Mouse (Mus musculus): ENCODE data around the gene Bag6. TPM values are rescaled to one million over a fixed set of nuclear protein-coding genes. Genes with fewer than 3 reads are reported as not detected.
A peak's percentile ranks its signal among the peaks of the same experiment; 100 is the strongest.
"Not testable (repeated sequence)": the region's sequence is repeated elsewhere in the genome, so short reads cannot be mapped to it uniquely, and the experiment has no call there.

Bag6 gene
- polyA plus RNA-seq, 1 experiment from 2014 or later = 56.4 TPM

DNA sequence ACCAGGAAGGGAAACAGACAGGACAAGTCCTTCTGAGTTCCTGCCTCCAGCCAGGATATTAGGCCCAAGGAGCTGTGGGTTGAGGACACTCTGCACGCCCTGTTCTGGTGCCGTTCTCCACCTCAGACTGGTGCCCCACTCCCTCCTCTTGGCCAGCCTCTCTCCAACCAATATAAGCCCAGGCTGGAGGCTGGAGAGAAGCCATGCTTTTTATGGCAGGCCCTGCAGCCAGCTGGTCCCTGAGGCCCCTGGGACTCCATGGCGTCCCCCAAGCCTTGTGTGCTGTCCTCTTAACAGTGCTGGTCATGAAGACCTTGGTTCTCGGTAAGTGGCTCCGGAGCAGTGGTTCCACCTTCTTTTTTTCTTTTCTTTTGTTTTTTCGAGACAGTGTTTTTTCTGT lies 26.9 kb upstream of the Bag6 start, which contains the start of gene Ly6g5c:
Gene Ly6g5c (plus strand): TSS at position 183 of the 400 bp plus-strand sequence.
- no peak within 1 kb of the TSS for H3K27ac ChIP-seq (ENCODE audit: low read length)
- WGBS = 77% methylated on average over 6 of the region's 6 CpGs
- H3K27me3 ChIP-seq (ENCODE audit: insufficient read depth, low read length) = no peaks in the 10 kb centered on the region
- no peak within 1 kb of the TSS for H3K4me2 ChIP-seq (replicated peaks; ENCODE audit: low read depth, low read length)
- 0 out of 2 replicates have a peak, but pooled peaks cover 4% of the 10 kb centered on the region for H3K36me3 ChIP-seq (ENCODE audit: insufficient read depth, low read length)
- H3K4me1 ChIP-seq (ENCODE audit: insufficient read depth, low read length) = peaks cover 10% of the 10 kb centered on the region
- no peaks in the 10 kb centered on the region for H3K9me3 ChIP-seq (ENCODE audit: low read length)
- no peak for ATAC-seq (ENCODE audit: low FRiP score, low TSS enrichment)
- no peak within 1 kb of the TSS for H3K4me3 ChIP-seq (ENCODE audit: low read length)
- no peak within 1 kb of the TSS for H3K9ac ChIP-seq (replicated peaks; ENCODE audit: low read length)

DNA sequence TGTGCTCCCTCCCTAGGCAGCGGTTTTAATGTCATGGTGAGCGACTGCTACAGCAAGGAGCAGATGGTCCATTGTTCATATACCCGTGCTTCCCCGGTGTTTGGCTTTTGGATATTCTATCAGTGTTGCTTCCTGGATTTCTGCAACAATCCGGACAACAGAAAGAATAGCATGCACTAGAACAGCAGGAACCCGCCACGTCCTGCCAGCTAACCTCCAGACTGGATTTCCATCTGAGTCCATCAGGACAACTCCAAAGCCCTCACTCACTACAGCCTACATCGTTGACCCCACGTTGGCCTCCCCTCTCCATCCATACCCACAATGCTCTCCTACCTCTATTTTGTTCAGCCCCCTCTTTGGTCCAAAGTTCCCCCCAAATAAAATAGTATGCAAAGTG lies 23.2 kb upstream of the Bag6 start:
- no peak for ATAC-seq (ENCODE audit: low FRiP score, low TSS enrichment)
- Histone ChIP-seq H3K9me3 (ENCODE audit: low read length) (no peaks in the 10 kb centered on the region), H3K27me3 (ENCODE audit: insufficient read depth, low read length) (no peaks in the 10 kb centered on the region), H3K27ac (ENCODE audit: low read length) (no peak overlapping the region), H3K4me2 (replicated peaks; ENCODE audit: low read depth, low read length) (no peak overlapping the region), H3K4me3 (ENCODE audit: low read length) (no peak overlapping the region), H3K9ac (replicated peaks; ENCODE audit: low read length) (no peak overlapping the region), H3K36me3 (ENCODE audit: insufficient read depth, low read length) (peaks cover 24% of the 10 kb centered on the region), H3K4me1 (ENCODE audit: insufficient read depth, low read length) (no peaks in the 10 kb centered on the region)
- WGBS = 69% methylated on average over 9 of the region's 9 CpGs

DNA sequence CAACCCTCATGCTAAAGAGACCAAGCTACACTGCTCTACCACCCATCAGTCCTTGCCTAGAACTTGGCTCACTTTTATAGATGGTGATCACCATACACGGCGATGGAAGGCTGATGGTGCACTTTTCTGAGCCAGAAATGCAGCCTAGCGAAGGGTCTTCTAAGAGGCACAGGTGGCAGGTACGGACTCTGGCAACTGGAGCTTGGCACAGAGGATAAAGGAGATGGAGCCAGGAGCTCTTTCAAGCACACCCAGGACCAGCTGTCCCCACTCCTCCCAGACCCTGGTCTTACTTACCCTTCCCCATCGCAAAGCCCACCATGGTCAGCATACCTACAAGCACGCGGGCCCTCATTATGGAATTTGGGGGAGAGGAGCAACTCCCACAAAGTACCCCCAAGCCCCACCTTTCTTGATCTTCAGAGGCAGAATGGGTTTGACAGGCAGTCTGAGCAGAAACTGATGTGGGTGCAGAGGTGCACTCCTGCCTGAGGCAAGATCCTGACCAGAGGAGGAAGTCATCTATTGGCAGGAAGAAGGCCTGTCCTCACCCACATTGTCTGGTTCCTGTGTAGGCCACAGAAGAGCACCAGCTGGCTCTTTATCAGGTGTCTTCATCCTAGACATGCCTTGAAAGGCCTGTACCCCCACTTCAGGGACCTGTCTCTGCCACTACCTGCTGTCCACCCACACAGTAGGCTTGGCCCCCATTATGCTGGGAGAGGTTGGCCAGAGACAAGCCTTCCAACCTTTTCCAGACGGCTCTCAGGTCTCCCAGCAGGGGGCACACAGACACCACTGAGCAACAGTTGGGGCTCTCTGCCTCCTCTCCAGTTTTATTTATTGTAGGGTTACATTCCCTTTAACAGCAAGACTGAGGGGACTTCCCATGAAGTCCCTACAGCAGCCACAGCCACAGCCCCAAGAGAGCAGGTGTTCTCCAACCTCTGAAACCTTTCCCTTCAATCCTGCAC lies 19.6 kb upstream of the Bag6 start, which contains the start of gene Ly6g5b:
Gene Ly6g5b (minus strand): TSS at position 383 of the 974 bp plus-strand sequence.
- H3K4me3 ChIP-seq (ENCODE audit: low read length) = no peak within 1 kb of the TSS
- H3K9ac ChIP-seq (replicated peaks; ENCODE audit: low read length) = no peak within 1 kb of the TSS
- 81% methylated on average over 8 of the region's 8 CpGs for WGBS
- no peak within 1 kb of the TSS for H3K4me2 ChIP-seq (replicated peaks; ENCODE audit: low read depth, low read length)
- peaks cover 47% of the 10 kb centered on the region for H3K36me3 ChIP-seq (ENCODE audit: insufficient read depth, low read length)
- H3K4me1 ChIP-seq (ENCODE audit: insufficient read depth, low read length) = peaks cover 8% of the 10 kb centered on the region
- H3K27me3 ChIP-seq (ENCODE audit: insufficient read depth, low read length) = no peaks in the 10 kb centered on the region
- no peaks in the 10 kb centered on the region for H3K9me3 ChIP-seq (ENCODE audit: low read length)
- ATAC-seq (ENCODE audit: low FRiP score, low TSS enrichment) = no peak
- no peak within 1 kb of the TSS for H3K27ac ChIP-seq (ENCODE audit: low read length)

- peak overlapping the region; percentile 97 for H3K9ac ChIP-seq (replicated peaks; ENCODE audit: low read length)
- peak overlapping the region; percentile 90 for H3K4me2 ChIP-seq (replicated peaks; ENCODE audit: low read depth, low read length)
- peaks cover 44% of the 10 kb centered on the region for H3K36me3 ChIP-seq (ENCODE audit: insufficient read depth, low read length)
- peaks cover 24% of the 10 kb centered on the region for H3K4me1 ChIP-seq (ENCODE audit: insufficient read depth, low read length)
- no peaks in the 10 kb centered on the region for H3K9me3 ChIP-seq (ENCODE audit: low read length)
- ATAC-seq (ENCODE audit: low FRiP score, low TSS enrichment) = peak; percentile 16
- no peaks in the 10 kb centered on the region for H3K27me3 ChIP-seq (ENCODE audit: insufficient read depth, low read length)
- H3K27ac ChIP-seq (ENCODE audit: low read length) = peak overlapping the region; percentile 81
- WGBS = under 1% methylated on average over 33 of the region's 33 CpGs
- peak overlapping the region; percentile 96 for H3K4me3 ChIP-seq (ENCODE audit: low read length)
These were observed 14.2 kb upstream of the Bag6 start for GRCm38 (mm10) chr17:35120745-35121142.

DNA sequence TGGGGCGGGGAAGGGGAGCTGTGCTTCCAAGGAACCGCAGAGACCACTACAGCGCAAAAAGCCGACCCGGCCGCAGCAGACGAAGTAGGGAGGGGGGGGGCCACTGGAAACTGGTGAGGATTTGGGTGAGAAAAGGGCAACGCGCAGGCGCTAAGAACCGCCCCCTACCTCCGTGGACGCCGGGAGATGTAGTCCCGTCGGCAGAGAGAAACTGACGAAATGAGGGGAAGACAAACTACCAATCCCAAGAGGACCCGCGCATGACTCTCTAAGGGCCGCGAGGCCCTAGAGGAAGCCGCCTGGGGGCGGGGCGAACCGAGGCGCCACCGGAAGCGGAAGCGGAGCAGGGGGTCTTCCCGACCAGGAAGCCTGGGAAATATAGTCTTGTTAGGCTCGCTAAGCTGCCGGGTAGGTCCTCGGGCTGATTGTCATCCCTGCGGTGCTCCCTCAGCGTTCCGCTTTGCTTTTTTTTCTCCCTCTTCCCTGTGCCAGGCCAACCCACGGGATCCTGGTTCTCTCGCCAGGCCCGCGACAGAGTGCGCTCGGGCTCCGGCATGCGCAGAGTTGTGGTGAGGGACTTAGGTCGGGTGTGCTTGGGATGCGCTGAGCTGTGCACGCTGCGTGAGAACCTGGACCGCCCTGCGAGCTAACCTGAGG lies 13.7 kb upstream of the Bag6 start, which contains the start of gene Gpank1:
Gene Gpank1 (plus strand): TSS at position 313 of the 657 bp plus-strand sequence.
- Histone ChIP-seq H3K4me2 (replicated peaks; ENCODE audit: low read depth, low read length) (peak within 1 kb of the TSS; percentile 90), H3K27ac (ENCODE audit: low read length) (peak within 1 kb of the TSS; percentile 85), H3K4me3 (ENCODE audit: low read length) (peak within 1 kb of the TSS; percentile 96), H3K9ac (replicated peaks; ENCODE audit: low read length) (peak within 1 kb of the TSS; percentile 97), H3K36me3 (ENCODE audit: insufficient read depth, low read length) (peaks cover 39% of the 10 kb centered on the region), H3K4me1 (ENCODE audit: insufficient read depth, low read length) (peaks cover 26% of the 10 kb centered on the region), H3K27me3 (ENCODE audit: insufficient read depth, low read length) (no peaks in the 10 kb centered on the region), H3K9me3 (ENCODE audit: low read length) (no peaks in the 10 kb centered on the region)
- peak; percentile 97 for ATAC-seq (ENCODE audit: low FRiP score, low TSS enrichment)
- WGBS = under 1% methylated on average over 50 of the region's 50 CpGs

GRCm38 (mm10) chr17:35121871-35122303 lies 13.1 kb upstream of the Bag6 start, which contains the start of gene Csnk2b:
Gene Csnk2b (minus strand): TSS chr17:35122053.
- Histone ChIP-seq H3K9ac (replicated peaks; ENCODE audit: low read length) (peak within 1 kb of the TSS; percentile 97), H3K9me3 (ENCODE audit: low read length) (no peaks in the 10 kb centered on the region), H3K4me1 (ENCODE audit: insufficient read depth, low read length) (peaks cover 30% of the 10 kb centered on the region), H3K27ac (ENCODE audit: low read length) (peak within 1 kb of the TSS; percentile 85), H3K36me3 (ENCODE audit: insufficient read depth, low read length) (peaks cover 35% of the 10 kb centered on the region), H3K27me3 (ENCODE audit: insufficient read depth, low read length) (no peaks in the 10 kb centered on the region), H3K4me2 (replicated peaks; ENCODE audit: low read depth, low read length) (peak within 1 kb of the TSS; percentile 90), H3K4me3 (ENCODE audit: low read length) (peak within 1 kb of the TSS; percentile 96)
- 0% methylated on average over 19 of the region's 19 CpGs for WGBS
- ATAC-seq (ENCODE audit: low FRiP score, low TSS enrichment) = no peak; the same call in 1 of the 2 replicates

- not testable (repeated sequence) for H3K9ac ChIP-seq (replicated peaks; ENCODE audit: low read length)
These were observed 11.7 kb upstream of the Bag6 start for GRCm38 (mm10) chr17:35123287-35123686.

DNA sequence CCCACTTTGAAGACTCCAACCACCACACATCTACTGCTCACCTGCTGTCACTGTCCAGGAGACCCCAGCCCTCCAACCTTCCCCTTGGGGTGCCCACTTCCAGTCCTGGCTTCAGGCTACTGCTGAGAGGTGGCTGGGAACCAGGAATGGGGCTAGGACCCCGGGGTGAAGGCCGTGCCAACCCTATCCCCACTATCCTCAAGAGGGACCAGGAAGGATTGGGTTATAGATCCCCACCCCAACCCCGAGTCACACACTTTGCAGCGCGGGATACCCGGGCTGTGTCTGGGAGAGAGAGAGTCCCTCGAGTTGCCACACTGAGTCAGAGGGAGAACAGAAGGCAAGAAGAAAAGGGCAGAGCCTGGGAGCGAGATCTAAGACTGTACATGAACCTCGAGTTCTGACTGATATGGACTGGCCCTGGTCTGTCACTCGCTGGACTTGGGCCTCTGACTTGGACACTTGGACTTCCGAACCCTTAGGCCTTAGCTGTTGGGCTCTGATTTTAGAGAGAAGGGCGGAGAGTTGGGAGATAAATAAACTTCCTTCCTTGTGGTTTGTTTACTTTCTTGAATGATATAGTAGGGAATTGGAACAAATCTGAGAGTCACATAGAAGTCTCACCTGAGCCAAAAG lies 10.6 kb upstream of the Bag6 start:
- WGBS = 92% methylated on average over 12 of the region's 12 CpGs
- not testable (repeated sequence) for H3K9ac ChIP-seq (replicated peaks; ENCODE audit: low read length); H3K27me3 ChIP-seq (ENCODE audit: insufficient read depth, low read length); H3K4me2 ChIP-seq (replicated peaks; ENCODE audit: low read depth, low read length); H3K4me3 ChIP-seq (ENCODE audit: low read length); H3K9me3 ChIP-seq (ENCODE audit: low read length); ATAC-seq (ENCODE audit: low FRiP score, low TSS enrichment); H3K27ac ChIP-seq (ENCODE audit: low read length)
- H3K36me3 ChIP-seq (ENCODE audit: insufficient read depth, low read length) = peaks cover 17% of the 10 kb centered on the region; the same call in 1 of the 2 replicates
- peaks cover 48% of the 10 kb centered on the region for H3K4me1 ChIP-seq (ENCODE audit: insufficient read depth, low read length)

More at GRCm38 (mm10) chr17:35123287-35123686, 11.7 kb upstream of the Bag6 start:
- Histone ChIP-seq H3K36me3 (ENCODE audit: insufficient read depth, low read length) (peaks cover 25% of the 10 kb centered on the region), H3K4me1 (ENCODE audit: insufficient read depth, low read length) (peaks cover 40% of the 10 kb centered on the region)
- not testable (repeated sequence) for H3K27ac ChIP-seq (ENCODE audit: low read length); ATAC-seq (ENCODE audit: low FRiP score, low TSS enrichment); H3K4me3 ChIP-seq (ENCODE audit: low read length); H3K27me3 ChIP-seq (ENCODE audit: insufficient read depth, low read length); H3K9me3 ChIP-seq (ENCODE audit: low read length); H3K4me2 ChIP-seq (replicated peaks; ENCODE audit: low read depth, low read length)
- WGBS = 88% methylated on average over 9 of the region's 9 CpGs

- H3K9me3 ChIP-seq (ENCODE audit: low read length) = no peaks in the 10 kb centered on the region
- 87% methylated on average over 1 of the region's 1 CpGs for WGBS
- H3K4me1 ChIP-seq (ENCODE audit: insufficient read depth, low read length) = peaks cover 42% of the 10 kb centered on the region
- H3K9ac ChIP-seq (replicated peaks; ENCODE audit: low read length) = peak overlapping the region; percentile 76; the same call in 1 of the 2 replicates
- peak overlapping the region; percentile 70; the same call in 1 of the 2 replicates for H3K4me2 ChIP-seq (replicated peaks; ENCODE audit: low read depth, low read length)
- no peak overlapping the region for H3K4me3 ChIP-seq (ENCODE audit: low read length)
- peaks cover 12% of the 10 kb centered on the region; the same call in 1 of the 2 replicates for H3K36me3 ChIP-seq (ENCODE audit: insufficient read depth, low read length)
- no peaks in the 10 kb centered on the region for H3K27me3 ChIP-seq (ENCODE audit: insufficient read depth, low read length)
- ATAC-seq (ENCODE audit: low FRiP score, low TSS enrichment) = no peak
- H3K27ac ChIP-seq (ENCODE audit: low read length) = no peak overlapping the region
These were observed 9.9 kb upstream of the Bag6 start for GRCm38 (mm10) chr17:35125081-35125480.
